Mouse (Mus musculus) thymus, postnatal 4 days (tissue): ENCODE results near the gene Duxbl1.
"Not testable (repeated sequence)": the region's sequence is repeated elsewhere in the genome, so short reads cannot be mapped to it uniquely, and the experiment has no call there.

ENCODE experiments used
- DNase-seq: peaks from one replicate; pipeline ENCODE4 v3.0.0; 2021

Duxbl1 gene

DNA sequence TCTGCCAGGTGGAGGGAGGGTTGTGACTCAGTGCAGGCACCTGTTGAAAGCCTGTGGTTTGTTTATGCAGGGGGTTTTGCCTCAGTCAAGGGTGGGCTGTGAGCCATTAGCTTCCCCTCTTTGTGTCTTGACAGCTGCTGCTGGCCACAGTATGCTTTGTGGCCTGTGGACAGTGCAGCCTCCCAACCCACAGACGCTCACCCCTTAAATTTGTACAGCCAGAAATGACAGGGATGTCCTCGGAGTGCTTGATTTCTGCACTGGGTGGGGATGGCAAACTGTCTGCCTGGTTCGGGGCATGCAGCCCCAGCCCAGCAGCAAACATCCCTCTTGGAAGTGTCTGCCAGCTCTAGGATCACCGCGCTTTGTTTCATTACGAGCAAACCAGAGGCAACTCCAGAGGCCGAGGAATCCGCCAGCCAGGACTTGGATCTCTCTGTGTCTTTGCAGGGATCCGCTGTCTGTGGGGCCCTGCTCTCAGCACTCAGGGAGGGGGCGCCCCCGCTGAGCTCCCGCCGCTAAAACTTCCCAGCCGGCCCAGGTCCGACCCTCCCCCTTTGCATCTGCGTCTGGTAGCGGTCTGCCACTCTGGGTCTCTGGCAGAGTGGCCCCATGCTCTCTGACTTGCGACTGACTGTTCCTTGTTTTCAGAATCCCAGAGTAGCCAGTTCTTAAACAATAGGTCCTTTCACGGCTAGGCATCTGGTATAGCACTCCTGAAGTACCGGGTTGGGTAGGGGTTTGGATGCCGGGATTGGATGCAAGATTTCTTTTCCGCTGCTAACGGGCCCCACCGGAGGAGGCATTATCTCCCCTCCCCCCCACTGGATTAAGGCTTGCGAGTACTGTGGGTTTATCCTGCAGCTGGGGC is at the start of gene Duxbl1:
Gene Duxbl1 (plus strand): TSS at position 207 of the 871 bp plus-strand sequence.
- DNase-seq, result not testable (repeated sequence)

DNA sequence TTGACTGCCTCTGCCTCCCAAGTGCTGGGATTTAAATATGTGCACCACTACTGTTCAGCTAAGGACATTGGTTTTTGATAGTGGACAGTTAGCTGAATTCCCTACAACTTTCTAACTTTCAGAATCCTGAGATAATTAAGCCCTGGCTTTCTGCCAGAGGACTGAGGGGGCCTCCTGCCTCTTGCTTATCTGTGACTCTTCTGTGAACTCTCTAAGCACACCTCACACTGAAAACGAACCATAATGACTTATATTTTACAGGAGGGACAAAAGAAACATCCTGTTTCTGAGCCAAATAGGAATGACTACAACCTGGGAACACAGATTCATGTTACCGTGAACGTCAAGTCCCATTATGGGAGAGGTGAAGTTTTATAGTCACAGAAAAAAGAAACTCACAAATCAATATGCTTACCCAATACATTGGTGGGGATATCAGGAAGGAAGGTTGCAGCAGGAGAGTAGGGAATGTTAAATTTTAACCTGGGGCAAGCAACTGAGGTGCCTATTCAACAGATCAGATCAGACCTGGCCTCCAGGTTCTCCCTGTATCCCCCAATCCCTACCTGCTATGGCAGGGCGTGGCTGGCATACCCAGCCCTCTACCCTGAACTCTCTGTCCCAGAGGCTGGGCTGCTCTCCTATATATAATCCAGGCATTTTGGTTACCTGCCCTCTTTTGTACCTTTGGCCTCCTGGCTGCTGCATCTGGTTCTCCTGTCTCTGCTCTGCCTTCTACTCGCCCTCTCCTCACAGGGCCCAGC is 41.3 kb upstream of the Duxbl1 start:
- not testable (repeated sequence) for DNase-seq

- DNase-seq, result not testable (repeated sequence)
These were observed 40.4 kb upstream of the Duxbl1 start, which contains the start of gene Cphx1 for GRCm38 (mm10) chr14:25938004-25938403. Cphx1 (plus strand) TSS chr14:25938304.

DNA sequence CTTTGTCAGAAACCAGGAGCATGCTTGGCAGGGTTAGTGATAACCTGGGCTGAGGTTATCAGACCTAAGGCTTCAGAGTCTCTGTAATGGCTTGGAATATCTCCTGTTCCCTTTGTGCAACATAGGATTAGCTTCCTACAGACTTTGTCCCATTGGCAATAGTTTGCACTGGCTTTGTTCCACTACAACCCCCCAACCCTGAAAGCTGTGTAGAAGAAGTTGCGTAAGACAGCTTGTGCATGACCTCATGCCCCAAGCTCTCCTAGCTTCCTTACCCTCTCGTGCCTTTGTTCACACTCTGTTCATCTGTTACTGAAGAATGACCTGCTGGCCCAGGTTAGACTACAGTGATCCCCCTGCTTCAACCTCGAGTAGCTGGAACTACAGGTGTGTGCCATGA is 20.5 kb upstream of the Duxbl1 start:
- not testable (repeated sequence) for DNase-seq

GRCm38 (mm10) chr14:25979242-25979941 is 1.0 kb downstream of the Duxbl1 start:
- peak; percentile 8 for DNase-seq

DNA sequence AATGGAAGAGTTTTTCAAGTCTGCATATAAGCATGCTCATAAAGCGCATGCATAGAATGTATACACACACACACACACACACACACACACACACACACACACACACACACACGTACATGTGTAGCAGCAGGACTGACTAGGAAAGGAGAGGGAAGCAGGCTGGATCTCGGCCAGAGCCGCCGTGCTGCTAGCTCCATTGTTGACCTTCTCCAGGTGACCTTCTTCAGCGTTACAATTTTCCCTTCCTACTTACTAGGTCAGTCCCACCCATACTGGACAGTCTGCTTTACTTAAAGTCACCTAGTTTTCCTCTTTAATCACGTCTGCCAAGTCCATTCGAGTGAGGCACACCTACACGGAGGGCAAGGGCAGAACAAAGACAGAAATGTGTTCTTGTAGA is 3.5 kb downstream of the Duxbl1 start:
- DNase-seq, result not testable (repeated sequence)

DNA sequence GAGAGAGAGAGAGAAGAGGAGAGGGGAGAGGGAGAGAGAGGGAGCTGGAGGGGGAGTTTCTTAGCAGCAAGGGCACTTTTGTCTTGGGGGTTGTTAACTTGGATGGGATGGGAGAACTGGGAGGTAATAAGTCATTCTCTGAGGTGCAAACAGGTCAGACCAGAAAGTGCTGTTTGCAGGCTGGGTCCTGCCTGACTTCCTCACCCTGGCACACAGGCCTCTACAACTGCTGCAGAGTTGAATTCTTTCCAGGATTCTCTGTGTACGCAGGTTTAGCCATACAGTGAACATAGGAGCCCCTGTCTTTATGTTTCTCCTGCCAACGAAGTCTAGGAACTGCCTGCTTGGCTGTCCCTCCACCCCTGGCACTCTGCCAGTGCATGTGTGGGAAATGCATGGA is 29.1 kb downstream of the Duxbl1 start:
- not testable (repeated sequence) for DNase-seq

GRCm38 (mm10) chr14:26016414-26016813 is 38.0 kb downstream of the Duxbl1 start:
- not testable (repeated sequence) for DNase-seq

- DNase-seq, result not testable (repeated sequence)
These were observed 43.2 kb downstream of the Duxbl1 start for GRCm38 (mm10) chr14:26021555-26021954.

- DNase-seq, result not testable (repeated sequence)
These were observed 44.5 kb downstream of the Duxbl1 start for GRCm38 (mm10) chr14:26022831-26023230.

DNA sequence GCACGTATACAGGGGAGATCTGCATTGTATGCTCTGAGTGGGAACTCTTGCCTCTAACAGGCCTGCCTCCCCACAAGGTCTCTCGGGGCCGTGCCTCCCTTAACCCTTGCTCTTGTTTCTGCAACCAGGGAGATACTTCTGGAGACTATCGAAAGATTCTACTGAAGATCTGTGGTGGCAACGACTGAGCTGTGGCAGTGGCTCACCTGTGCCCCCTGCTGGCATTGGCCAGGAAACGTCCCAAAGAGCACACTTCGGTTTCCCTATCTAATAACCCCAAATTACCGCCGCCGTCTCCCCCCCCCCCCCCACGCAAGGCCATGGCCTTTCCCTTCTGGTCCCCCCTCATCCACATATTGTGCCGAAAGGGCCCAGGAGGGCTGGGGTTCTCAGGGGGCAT is 47.3 kb downstream of the Duxbl1 start:
- not testable (repeated sequence) for DNase-seq

GRCm38 (mm10) chr14:26034364-26034763 is 56.0 kb downstream of the Duxbl1 start:
- DNase-seq, result not testable (repeated sequence)

DNA sequence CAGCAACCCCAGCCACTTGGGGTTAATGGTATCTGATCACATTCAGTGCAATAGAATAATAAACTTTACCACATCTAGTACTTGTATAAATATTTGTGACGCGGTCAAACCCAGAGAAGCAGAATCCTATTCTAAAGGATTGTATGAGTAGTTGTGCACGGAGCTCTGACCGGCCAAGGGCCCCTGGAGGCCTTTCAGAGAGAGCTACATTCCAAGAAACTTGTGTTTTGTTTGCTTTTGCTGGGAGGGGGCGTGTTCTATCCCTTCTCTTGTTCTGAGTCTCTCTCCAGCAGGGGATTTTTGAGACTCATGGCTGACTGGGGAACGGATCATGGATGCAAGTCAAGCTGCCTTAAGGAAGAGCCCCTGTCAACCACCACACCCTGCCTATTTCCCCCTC is 57.1 kb downstream of the Duxbl1 start:
- not testable (repeated sequence) for DNase-seq
